In genomic region chr14:118226471-118227155, GRCm38 (mm10) we compare ENCODE assay signal across 10 mouse cellular contexts. TPM values are rescaled to one million over a fixed set of nuclear protein-coding genes. Genes with fewer than 3 reads are reported as not detected.
DNase-seq lines count a peak whose midpoint lies in the region; ATAC-seq and TF ChIP-seq lines count a peak whose summit lies in the region.
"Had no signal": no experiment of that assay in that cellular context is flagged by ENCODE, and none has a peak within 500 bp of the region (broad histone marks: within the 10 kb centered on the region; RNA-seq: fewer than 3 reads in every experiment).

No protein-coding gene starts in this region.

- H3K36me3 ChIP-seq in heart, postnatal 0 days (replicated peaks; ENCODE audit: control insufficient read depth, insufficient read depth, low read length) = no peaks in the 10 kb centered on the region
- no peaks in the 10 kb centered on the region for H3K36me3 ChIP-seq in embryonic facial prominence, embryonic 15.5 days
- H3K36me3 ChIP-seq in hindbrain, postnatal 0 days (ENCODE audit: insufficient read depth, low read length) = no peaks in the 10 kb centered on the region
- no peaks in the 10 kb centered on the region for H3K36me3 ChIP-seq in neural tube, embryonic 15.5 days

- no peak for ATAC-seq in heart, postnatal 0 days (ENCODE audit: insufficient read depth, low read depth)
- ATAC-seq in embryonic facial prominence, embryonic 15.5 days (ENCODE audit: insufficient number of reproducible peaks, low FRiP score, low TSS enrichment, low read depth) = no peak
- no peak for ATAC-seq in hindbrain, postnatal 0 days
- no peak for ATAC-seq in neural tube, embryonic 15.5 days (ENCODE audit: low FRiP score)
- no peak for ATAC-seq in monocyte, adult 5-6 weeks (replicated peaks; ENCODE audit: insufficient number of reproducible peaks, low FRiP score, low TSS enrichment, poor library complexity, severe bottlenecking)

- peaks cover 95% of the 10 kb centered on the region for H3K27me3 ChIP-seq in heart, postnatal 0 days (ENCODE audit: control insufficient read depth, insufficient read depth, low read length)
- peaks cover 89% of the 10 kb centered on the region for H3K27me3 ChIP-seq in embryonic facial prominence, embryonic 15.5 days
- H3K27me3 ChIP-seq in hindbrain, postnatal 0 days (ENCODE audit: insufficient read depth, low read length) = peaks cover 32% of the 10 kb centered on the region
- peaks cover 71% of the 10 kb centered on the region for H3K27me3 ChIP-seq in neural tube, embryonic 15.5 days (replicated peaks)

- H3K9me3 ChIP-seq in heart, postnatal 0 days (replicated peaks; ENCODE audit: control insufficient read depth, low read length) = no peaks in the 10 kb centered on the region
- no peaks in the 10 kb centered on the region for H3K9me3 ChIP-seq in embryonic facial prominence, embryonic 15.5 days (replicated peaks)
- no peaks in the 10 kb centered on the region for H3K9me3 ChIP-seq in hindbrain, postnatal 0 days (ENCODE audit: low read length)
- no peaks in the 10 kb centered on the region for H3K9me3 ChIP-seq in neural tube, embryonic 15.5 days (replicated peaks)

- no peak overlapping the region; the same call in 1 of the 2 replicates for H3K4me2 ChIP-seq in heart, postnatal 0 days (ENCODE audit: low read depth, low read length)
- peak overlapping the region; percentile 24; the same call in 1 of the 2 replicates for H3K4me2 ChIP-seq in embryonic facial prominence, embryonic 15.5 days (replicated peaks)
- peak overlapping the region; percentile 40 for H3K4me2 ChIP-seq in hindbrain, postnatal 0 days (ENCODE audit: low read depth, low read length)
- H3K4me2 ChIP-seq in neural tube, embryonic 15.5 days = peak overlapping the region; percentile 35

- TF ChIP-seq CTCF in heart, postnatal 0 days (IDR thresholded peaks at IDR 0.05; ENCODE audit: low read depth) = no peak
- TF ChIP-seq CTCF in hindbrain, postnatal 0 days (IDR thresholded peaks at IDR 0.05; ENCODE audit: low read depth) = no peak

- TF ChIP-seq EP300 in heart, postnatal 0 days (IDR thresholded peaks at IDR 0.05; ENCODE audit: low read depth) = no peak

- H3K4me1 ChIP-seq in heart, postnatal 0 days (ENCODE audit: control insufficient read depth, insufficient read depth) = no peaks in the 10 kb centered on the region
- peaks cover 36% of the 10 kb centered on the region for H3K4me1 ChIP-seq in embryonic facial prominence, embryonic 15.5 days
- no peaks in the 10 kb centered on the region for H3K4me1 ChIP-seq in hindbrain, postnatal 0 days (ENCODE audit: insufficient read depth, low read length)
- peaks cover 35% of the 10 kb centered on the region for H3K4me1 ChIP-seq in neural tube, embryonic 15.5 days

- H3K4me3 ChIP-seq in heart, postnatal 0 days (ENCODE audit: low read depth, low read length) = peak overlapping the region; percentile 30; the same call in 1 of the 2 replicates
- H3K4me3 ChIP-seq in embryonic facial prominence, embryonic 15.5 days (replicated peaks) = 0 out of 2 replicates have a peak overlapping the region, but pooled peaks have one; percentile 25
- no peak overlapping the region for H3K4me3 ChIP-seq in hindbrain, postnatal 0 days (ENCODE audit: low read length)
- no peak overlapping the region for H3K4me3 ChIP-seq in neural tube, embryonic 15.5 days (replicated peaks)

- no peak overlapping the region for H3K27ac ChIP-seq in heart, postnatal 0 days (ENCODE audit: low read depth)
- no peak overlapping the region for H3K27ac ChIP-seq in embryonic facial prominence, embryonic 15.5 days (replicated peaks)
- no peak overlapping the region for H3K27ac ChIP-seq in hindbrain, postnatal 0 days
- no peak overlapping the region for H3K27ac ChIP-seq in neural tube, embryonic 15.5 days (replicated peaks)

- DNase-seq in heart, postnatal 0 days (ENCODE audit: low spot score) = no peak
- DNase-seq in heart, postnatal 4 days = no peak
- no peak for DNase-seq in hindbrain, postnatal 0 days (ENCODE audit: low spot score)
- DNase-seq in left cerebral cortex, adult 18-20 months (ENCODE audit: low spot score in 2 of 2) = no peak
- DNase-seq in liver = no peak

- 3% methylated on average over 21 of the region's 21 CpGs for WGBS in heart, postnatal 0 days
- WGBS in embryonic facial prominence, embryonic 15.5 days = 6% methylated on average over 21 of the region's 21 CpGs
- WGBS in hindbrain, postnatal 0 days = 6% methylated on average over 21 of the region's 21 CpGs
- WGBS in neural tube, embryonic 15.5 days = 2% methylated on average over 21 of the region's 21 CpGs

- H3K9ac ChIP-seq in heart, postnatal 0 days (replicated peaks; ENCODE audit: low read depth, low read length) = no peak overlapping the region
- H3K9ac ChIP-seq in embryonic facial prominence, embryonic 15.5 days = no peak overlapping the region
- H3K9ac ChIP-seq in hindbrain, postnatal 0 days (replicated peaks; ENCODE audit: low read length) = no peak overlapping the region
- H3K9ac ChIP-seq in neural tube, embryonic 15.5 days (replicated peaks) = no peak overlapping the region

RNA-seq across cellular contexts. Expression of gene Sox21, which starts 10.2 kb away (rescaled TPM):
- not detected in 2 replicates for total RNA-seq in heart, postnatal 0 days (2014; rRNA removed; ENCODE audit: low replicate concordance)
- polyA plus RNA-seq in heart, postnatal 0 days (2015; fragmentation: Nextera tagmentation; extraction: Ambion mirVana) = not detected in 2 replicates
- not detected for total RNA-seq in heart, postnatal 4 days (2021)
- polyA plus RNA-seq in embryonic facial prominence, embryonic 15.5 days (2015; fragmentation: Nextera tagmentation; extraction: Ambion mirVana) = 4.6 and 4.7 TPM in 2 replicates
- total RNA-seq in hindbrain, postnatal 0 days (2014; rRNA removed) = 15.9 and 20.1 TPM in 2 replicates
- polyA plus RNA-seq in hindbrain, postnatal 0 days (2015; fragmentation: Nextera tagmentation; extraction: Ambion mirVana) = 4.1 TPM in 2 replicates
- polyA plus RNA-seq in neural tube, embryonic 15.5 days (2015; fragmentation: Nextera tagmentation; extraction: Ambion mirVana) = 2.8 and 3.7 TPM in 2 replicates
- total RNA-seq in monocyte, adult 5-6 weeks (2017) = not detected in 3 replicates
- 10 to 100 TPM; 12.9 to 13.0 TPM for total RNA-seq in left cerebral cortex, adult 18-20 months (2021)
- polyA plus RNA-seq: liver, embryonic 16.5 days had no signal

RNA-seq across cellular contexts. Expression of gene Gm9376, which starts 40.1 kb away (rescaled TPM):
- total RNA-seq in heart, postnatal 0 days (2014; rRNA removed; ENCODE audit: low replicate concordance) = not detected in 2 replicates
- not detected in 2 replicates for polyA plus RNA-seq in heart, postnatal 0 days (2015; fragmentation: Nextera tagmentation; extraction: Ambion mirVana)
- not detected for total RNA-seq in heart, postnatal 4 days (2021)
- not detected in 2 replicates for polyA plus RNA-seq in embryonic facial prominence, embryonic 15.5 days (2015; fragmentation: Nextera tagmentation; extraction: Ambion mirVana)
- not detected in 2 replicates for total RNA-seq in hindbrain, postnatal 0 days (2014; rRNA removed)
- polyA plus RNA-seq in hindbrain, postnatal 0 days (2015; fragmentation: Nextera tagmentation; extraction: Ambion mirVana) = not detected in 2 replicates
- not detected in 2 replicates for polyA plus RNA-seq in neural tube, embryonic 15.5 days (2015; fragmentation: Nextera tagmentation; extraction: Ambion mirVana)
- not detected in 3 replicates for total RNA-seq in monocyte, adult 5-6 weeks (2017)
- not detected for total RNA-seq in left cerebral cortex, adult 18-20 months (2021)
- total RNA-seq: layer of hippocampus, postnatal 25 days had no signal
- polyA plus RNA-seq: liver, embryonic 16.5 days had no signal

Comparison
In these comparisons a context has a peak if more than half of its experiments do, and no peak if none do; other contexts are left out.
1. H3K4me3 ChIP-seq: peak in heart, postnatal 0 days (single experiment) and embryonic facial prominence, embryonic 15.5 days (single experiment); none in hindbrain, postnatal 0 days (single experiment) and neural tube, embryonic 15.5 days (single experiment).
2. RNA of gene Sox21, which starts 10.2 kb away (total RNA-seq): 15.9 to 20.1 TPM in hindbrain, postnatal 0 days and 12.9 to 13.0 TPM in left cerebral cortex, adult 18-20 months; not detected in heart, postnatal 4 days, not detected in heart, postnatal 0 days and not detected in monocyte, adult 5-6 weeks; every median in the first group is over 10 times any median in the second.